Mouse (Mus musculus) fibroblast of lung, adult 2 months (primary cell): ENCODE measurements around the gene Fut8.

ENCODE experiments used
- DNase-seq: peaks from one replicate; pipeline ENCODE4 v3.0.0-alpha.2; 2011; ENCODE audit warnings: low read depth

The Fut8 gene

GRCm38 (mm10) chr12:77305502-77305901 lies 67.6 kb downstream of the Fut8 start:
- no peak for DNase-seq

- no peak for DNase-seq
Measured at GRCm38 (mm10) chr12:77306759-77307314, 68.9 kb downstream of the Fut8 start.

- DNase-seq = no peak
Measured at GRCm38 (mm10) chr12:77309507-77309906, 71.6 kb downstream of the Fut8 start.

GRCm38 (mm10) chr12:77313502-77313901 lies 75.6 kb downstream of the Fut8 start:
- DNase-seq = peak; percentile 4

- DNase-seq = no peak
Measured at GRCm38 (mm10) chr12:77324142-77324541, 86.2 kb downstream of the Fut8 start.

GRCm38 (mm10) chr12:77346521-77346920 lies 108.6 kb downstream of the Fut8 start:
- DNase-seq = no peak

GRCm38 (mm10) chr12:77349543-77349942 lies 111.6 kb downstream of the Fut8 start:
- DNase-seq = no peak

- no peak for DNase-seq
Measured at GRCm38 (mm10) chr12:77415720-77416119, 177.8 kb downstream of the Fut8 start.

GRCm38 (mm10) chr12:77421667-77422393 lies 183.9 kb downstream of the Fut8 start:
- DNase-seq = no peak

GRCm38 (mm10) chr12:77426093-77426492 lies 188.2 kb downstream of the Fut8 start:
- no peak for DNase-seq

GRCm38 (mm10) chr12:77428165-77428564 lies 190.2 kb downstream of the Fut8 start:
- no peak for DNase-seq

- DNase-seq = no peak
Measured at GRCm38 (mm10) chr12:77429381-77429780, 191.5 kb downstream of the Fut8 start.

GRCm38 (mm10) chr12:77436733-77437132 lies 198.8 kb downstream of the Fut8 start:
- DNase-seq = no peak

- DNase-seq = no peak
Measured at GRCm38 (mm10) chr12:77450816-77451215, 212.9 kb downstream of the Fut8 start.

- DNase-seq = no peak
Measured at GRCm38 (mm10) chr12:77466178-77466577, 228.3 kb downstream of the Fut8 start.

- DNase-seq = no peak
Measured at GRCm38 (mm10) chr12:77479931-77480330, 242.0 kb downstream of the Fut8 start.

GRCm38 (mm10) chr12:77481153-77481552 lies 243.2 kb downstream of the Fut8 start:
- no peak for DNase-seq

- DNase-seq = no peak
Measured at GRCm38 (mm10) chr12:77481799-77482198, 243.9 kb downstream of the Fut8 start.

- no peak for DNase-seq
Measured at GRCm38 (mm10) chr12:77483180-77483855, 245.4 kb downstream of the Fut8 start.

- no peak for DNase-seq
Measured at GRCm38 (mm10) chr12:77484761-77485160, 246.8 kb downstream of the Fut8 start.

GRCm38 (mm10) chr12:77491478-77491877 lies 253.6 kb downstream of the Fut8 start:
- no peak for DNase-seq

GRCm38 (mm10) chr12:77495781-77496180 lies 257.9 kb downstream of the Fut8 start:
- DNase-seq = no peak

GRCm38 (mm10) chr12:77498153-77498552 lies 260.2 kb downstream of the Fut8 start:
- no peak for DNase-seq
